Mouse (Mus musculus): ENCODE data around the gene Rpl18.

Gene Rpl18

DNA sequence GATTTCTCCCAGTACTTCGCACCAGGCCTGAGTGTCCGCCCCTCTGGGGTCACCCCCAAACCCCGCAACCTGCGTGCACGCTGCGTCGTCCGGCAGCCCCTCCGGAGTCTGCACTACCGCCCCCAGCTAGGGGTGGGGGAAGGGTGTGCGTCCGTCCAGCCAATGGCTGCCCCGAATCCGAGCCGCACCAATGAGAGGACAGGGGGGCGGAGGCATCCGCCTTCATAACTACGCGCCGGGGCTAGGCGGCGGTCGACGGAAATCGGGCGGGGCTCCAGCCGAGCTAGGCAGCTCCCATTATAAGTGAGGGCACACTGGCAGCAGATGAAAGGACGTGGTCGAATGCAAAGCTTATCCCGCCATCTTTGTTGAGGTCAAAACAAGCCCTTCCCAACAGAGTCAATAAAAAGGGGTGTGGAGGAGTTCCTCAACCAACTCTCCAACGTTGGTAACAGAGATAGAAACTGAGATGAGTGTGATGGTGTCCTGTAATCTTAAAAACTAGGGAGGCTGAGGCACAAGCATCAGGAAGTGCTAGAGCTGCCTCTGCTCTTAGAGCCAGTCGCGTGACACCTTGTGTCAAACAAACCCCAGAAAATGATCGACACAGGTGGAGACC, at the start of gene Rpl18:
Gene Rpl18, plus strand, starts transcription at position 368 of the 619 bp plus-strand sequence.
- DNase-seq (ENCODE audit: inconsistent ontology term) = peak; percentile 98

DNA sequence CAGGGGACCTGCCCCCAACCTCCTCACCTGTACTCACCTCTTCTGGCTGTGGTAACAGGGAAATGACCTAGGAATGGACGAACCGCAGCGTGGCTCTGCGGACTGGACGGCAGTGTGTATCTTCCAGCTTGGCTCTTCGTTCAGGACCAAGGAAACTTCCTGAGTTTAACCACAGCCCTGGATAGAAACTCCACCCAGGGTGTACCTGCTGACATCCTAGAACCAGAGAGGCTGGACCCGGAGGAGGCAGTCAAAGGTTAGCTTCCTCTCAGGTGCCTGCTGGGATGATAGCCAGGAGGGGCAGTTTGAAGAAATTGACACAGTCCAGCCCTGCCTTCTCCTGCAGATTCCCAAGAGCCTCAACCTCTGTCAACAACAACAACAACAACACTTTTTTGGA, 49.1 kb upstream of the Rpl18 start, which contains the start of gene Fut2:
Gene Fut2, minus strand, starts transcription at position 234 of the 400 bp plus-strand sequence.
- no peak for DNase-seq (ENCODE audit: inconsistent ontology term)

DNA sequence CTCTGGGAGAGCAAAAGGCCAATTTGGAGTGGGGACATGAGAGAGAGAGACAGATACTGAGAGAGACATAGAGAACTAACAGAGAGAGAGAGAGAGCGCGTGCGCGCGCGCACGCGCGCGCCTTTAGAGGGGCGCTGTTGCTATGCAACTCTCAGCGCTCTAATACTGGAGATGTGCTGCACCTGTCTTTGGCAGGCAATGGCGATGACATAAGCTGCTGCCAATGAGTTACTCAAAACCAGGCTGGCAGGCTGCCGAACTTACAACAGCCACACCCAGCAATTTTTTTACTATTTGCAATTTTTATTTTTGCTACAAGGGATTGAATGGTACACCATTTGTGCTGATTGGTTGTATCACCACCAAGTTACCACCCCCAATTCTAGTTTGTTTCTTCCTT, 47.5 kb upstream of the Rpl18 start:
- no peak for DNase-seq (ENCODE audit: inconsistent ontology term)

DNA sequence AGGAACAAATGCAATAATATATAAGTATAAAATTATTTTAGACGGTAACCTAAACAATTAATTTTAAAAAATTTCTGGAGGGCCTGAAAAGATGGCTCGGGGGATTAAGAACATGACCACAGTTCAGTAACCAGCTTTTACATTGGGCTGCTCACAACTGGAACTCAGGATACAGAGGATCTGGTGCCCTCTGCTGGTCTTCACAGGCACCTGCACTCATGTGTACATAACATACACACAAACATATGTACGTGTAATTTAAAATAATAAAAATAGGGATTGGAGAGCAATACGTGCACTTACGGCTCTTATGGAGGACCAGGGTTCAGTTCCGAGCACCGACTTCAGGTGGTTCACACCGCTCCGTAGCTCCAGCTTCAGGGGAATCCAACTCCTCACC, 46.3 kb upstream of the Rpl18 start:
- no peak for DNase-seq (ENCODE audit: inconsistent ontology term)

DNA sequence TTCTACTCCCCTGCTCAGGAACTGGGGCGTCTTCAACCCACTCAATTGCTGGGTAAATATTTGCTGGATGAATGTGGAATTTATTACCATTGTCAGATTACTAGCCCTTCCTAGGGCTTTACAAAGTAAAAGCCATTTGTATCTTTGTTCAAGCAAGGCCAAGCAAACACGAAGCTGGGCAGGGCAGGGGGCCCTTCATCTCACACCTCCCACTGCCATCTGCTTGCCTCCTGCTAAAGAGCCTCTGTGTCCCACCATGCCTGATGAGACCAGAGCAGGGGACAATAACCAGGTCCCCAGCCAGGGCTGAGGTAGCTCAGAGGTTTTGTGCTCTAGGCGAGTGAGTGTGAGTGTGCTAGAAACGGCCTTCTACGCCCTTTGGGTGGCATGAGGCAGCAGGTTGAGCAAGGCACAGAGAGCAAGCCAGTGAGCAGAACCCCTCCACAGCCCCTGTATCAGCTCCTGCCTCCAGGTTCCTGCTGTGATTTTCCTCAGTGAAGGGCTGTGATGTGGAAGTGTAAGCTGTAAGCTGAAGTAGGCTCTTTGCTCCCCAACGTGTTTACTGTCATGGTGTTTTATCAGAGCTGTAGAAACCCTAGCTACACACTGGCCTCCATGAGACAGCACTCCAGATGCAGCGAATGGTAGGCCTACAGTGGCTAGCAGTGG, 37.5 kb upstream of the Rpl18 start:
- DNase-seq (ENCODE audit: inconsistent ontology term) = no peak

DNA sequence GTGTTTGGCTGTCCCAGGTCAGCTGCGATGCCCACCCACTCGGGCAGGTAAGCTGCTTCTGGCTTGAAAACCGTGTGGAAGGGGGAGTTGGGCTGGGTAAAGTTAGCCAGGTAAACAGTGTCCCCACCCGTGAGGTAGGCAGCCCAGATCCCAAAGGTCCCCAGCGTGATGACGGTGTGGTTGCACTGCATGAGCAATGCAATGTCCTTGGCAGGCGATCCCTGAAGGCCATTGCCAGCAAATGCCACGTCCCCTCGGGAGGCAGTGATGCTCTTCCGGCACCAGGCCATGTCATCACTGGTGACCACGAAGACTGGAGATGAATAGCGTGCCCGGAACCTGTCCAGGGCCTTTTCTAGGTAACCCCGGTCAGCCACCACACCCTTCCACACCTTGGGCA, 36.7 kb upstream of the Rpl18 start:
- no peak for DNase-seq (ENCODE audit: inconsistent ontology term)

DNA sequence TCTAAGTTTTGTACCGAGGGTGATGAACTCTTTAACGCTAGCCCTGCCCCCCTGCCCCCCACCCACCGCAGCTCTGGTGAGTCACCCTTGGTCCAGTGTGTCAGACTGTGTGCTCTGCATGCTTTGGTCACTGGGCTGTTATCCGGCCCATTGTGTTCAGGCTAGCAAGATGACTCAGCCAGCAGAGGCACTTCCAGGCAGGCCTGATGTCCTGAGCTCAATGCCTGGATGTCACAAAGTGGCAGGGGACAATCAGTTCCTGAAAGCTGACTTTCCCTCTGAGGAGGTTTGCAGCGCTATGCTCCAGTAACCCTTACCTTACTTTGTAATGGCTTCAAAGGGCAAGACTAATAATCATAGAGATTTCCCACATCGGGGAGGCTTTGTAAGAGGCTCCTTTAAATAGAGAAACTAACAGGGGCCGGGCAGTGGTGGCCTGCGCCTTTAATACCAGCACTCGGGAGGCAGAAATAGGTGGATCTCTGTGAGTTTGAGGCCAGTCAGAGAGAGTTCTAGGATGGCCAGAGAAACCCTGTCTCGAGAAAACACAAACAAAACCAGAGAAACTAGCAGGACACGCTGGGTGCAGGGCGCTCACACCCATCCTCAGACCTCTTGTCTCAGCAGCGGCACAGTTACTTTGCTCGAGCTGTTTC, 35.2 kb upstream of the Rpl18 start:
- peak; percentile 93 for DNase-seq (ENCODE audit: inconsistent ontology term)

DNA sequence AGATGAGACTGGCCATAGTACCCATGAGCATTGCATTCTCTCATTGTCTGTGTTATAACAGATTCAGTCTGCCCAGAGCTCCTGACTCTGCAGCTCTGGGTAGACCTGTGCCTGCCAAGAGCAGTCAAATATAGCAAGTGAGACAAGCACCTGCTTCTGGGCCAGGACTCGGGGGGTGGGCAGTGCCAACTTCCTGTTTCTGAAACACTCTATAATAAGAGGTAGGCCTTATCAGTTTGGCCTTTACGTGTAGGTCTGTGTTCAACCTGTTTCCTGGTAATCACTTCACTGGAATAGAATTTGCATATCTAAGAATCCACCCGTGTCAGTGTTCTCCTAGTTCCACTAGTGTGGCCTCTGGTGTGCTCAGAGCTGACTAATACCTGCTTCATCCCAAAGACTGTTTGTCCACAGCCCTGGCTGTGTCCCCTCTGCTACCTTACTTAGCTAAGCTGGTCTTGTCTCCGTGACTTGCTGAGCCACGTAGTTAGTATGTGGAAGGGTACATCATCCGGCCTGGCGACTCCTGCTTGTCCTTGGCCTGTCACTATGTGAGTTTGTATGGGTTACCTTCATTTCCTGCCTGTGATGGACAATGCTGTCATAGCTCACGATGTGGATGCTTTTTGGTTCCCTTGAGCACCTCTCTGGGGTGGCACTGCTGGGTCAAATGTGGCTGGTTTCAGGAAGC, 34.1 kb upstream of the Rpl18 start:
- DNase-seq (ENCODE audit: inconsistent ontology term) = no peak

DNA sequence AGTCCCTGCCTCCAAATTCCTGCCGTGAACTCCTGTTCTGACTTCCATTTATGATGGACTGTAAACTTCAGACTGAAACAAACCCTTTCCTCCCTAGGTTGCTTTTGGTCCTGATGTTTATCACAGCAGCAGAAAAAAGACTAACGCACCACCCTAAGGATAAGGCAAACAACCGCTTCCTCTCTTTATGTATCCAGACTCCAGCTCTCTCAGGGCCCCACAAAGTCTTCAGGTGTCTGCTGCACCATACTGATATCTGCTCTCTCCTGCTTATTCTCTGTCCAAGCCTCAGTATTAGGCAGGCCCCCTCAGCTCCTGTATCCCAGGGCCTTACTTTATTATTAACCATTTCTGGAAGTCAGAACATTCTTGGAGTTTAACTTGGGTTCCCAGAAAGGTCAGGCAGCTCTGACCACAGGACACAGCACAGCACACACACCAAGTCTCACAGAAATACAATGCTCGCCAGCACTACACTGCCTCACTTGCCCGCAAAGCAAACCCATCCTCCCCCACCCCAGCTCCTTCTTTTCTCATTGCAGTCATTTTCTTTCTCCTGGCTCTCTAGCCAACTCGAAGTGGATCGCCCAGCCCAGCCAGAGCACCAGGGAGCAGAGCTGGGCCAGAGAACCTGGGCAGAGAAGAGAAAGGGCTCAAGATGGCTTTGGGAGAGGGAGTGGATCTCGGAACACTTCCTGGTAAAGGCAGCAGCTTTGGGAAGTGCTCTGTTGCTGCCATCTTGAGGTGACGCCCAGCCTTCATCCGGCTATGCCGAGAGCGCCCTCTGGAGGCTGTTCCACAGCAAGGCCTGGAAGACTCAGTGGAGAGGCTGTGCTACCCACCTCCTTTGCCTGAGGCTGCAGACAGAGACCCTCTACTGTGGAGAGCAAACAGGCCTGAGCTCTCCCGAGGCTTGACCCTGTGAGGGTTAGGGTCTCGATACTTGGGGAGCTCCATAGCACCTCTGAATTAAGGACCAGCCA, 32.8 kb upstream of the Rpl18 start:
- DNase-seq (ENCODE audit: inconsistent ontology term) = peak; percentile 79

DNA sequence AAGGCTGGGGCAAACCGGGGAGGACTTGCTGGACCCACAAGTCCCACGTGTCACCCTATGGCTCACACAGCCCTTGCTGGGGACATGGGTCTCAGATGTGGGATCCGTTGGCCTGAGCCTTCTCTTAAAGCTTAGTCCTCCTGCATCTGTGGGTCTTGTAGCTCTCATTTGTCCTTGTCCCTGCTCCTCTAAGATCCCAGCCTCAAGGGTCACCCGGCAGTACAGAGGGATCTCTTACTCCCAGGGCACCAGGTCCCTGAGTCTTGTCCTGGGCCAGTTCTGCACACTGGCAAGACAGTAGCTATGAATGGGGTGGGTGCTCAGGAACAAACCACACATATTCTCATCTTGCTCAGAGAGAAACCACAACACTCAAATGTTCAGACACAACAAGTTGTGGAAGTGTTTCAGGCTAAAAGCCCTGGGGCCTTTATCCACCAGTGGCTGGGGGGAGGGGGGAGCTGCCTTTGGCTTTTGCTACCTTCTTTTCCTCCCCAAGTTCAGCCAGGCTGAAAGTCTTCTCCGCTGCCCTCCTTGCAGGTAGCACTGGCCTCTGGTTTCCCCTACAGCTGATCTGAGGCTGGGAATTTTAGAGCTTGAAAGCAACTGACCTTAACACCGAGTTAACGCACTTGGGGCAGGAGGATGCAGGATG, 31.7 kb upstream of the Rpl18 start, which contains the start of gene Ntn5:
Gene Ntn5, plus strand, starts transcription at position 627 of the 655 bp plus-strand sequence.
- no peak for DNase-seq (ENCODE audit: inconsistent ontology term)

DNA sequence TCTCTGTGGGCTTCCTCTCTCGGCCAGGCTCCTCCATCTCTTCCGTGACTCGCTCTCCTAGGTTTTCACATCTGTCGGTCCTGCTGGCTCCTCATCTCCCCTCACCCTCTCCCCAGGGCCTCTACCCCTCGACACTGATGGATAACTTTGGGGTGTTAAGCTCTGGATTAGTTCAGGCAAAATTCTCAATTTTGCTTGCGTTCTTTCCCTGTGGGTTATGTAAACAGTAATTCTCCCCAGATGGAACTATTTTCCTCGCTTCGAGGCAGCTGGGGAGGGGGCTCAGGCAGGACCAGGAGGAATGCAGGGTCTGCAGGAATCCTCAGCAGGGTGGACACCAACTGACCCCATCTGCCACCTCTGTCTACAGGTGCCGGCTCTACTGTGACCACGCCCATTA, 29.4 kb upstream of the Rpl18 start:
- DNase-seq (ENCODE audit: inconsistent ontology term) = no peak

DNA sequence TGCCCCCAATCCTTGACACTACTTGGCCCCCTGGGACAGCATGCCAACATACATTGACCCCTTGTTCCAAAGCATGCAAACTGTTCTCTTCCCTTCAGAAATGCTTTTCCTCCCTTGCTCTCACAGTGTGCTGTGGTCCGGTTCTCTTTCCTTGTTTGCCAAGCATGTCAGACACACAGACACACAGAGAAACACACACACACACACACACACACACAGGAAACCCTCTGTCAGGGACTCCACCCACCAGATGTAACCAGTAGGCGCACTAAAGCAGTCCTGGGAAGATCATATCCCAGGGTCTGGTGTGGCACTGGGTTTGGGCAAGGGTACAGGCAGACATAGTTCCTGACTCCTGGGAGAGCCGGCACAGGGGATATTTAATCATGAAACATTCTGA, 28.4 kb upstream of the Rpl18 start:
- no peak for DNase-seq (ENCODE audit: inconsistent ontology term)

DNA sequence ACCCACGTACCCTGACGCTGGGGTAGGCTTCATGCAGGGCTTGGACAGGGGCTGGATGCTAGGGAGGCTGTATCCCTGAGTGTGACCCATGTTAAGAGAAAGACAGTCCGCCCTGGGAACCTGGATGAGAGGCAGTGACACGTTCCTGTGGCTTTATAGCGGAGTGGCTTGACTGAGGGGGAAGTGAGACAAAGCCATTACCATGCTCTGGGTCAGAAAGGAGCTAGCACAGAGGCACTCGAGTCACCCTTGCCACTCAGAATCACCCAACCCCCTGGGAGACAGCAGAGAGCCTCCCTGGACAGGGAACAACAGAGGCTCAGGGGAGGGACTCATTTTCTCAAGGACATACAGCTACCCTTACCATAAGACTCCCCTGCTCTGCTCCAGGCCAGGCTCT, 26.2 kb upstream of the Rpl18 start:
- no peak for DNase-seq (ENCODE audit: inconsistent ontology term)

DNA sequence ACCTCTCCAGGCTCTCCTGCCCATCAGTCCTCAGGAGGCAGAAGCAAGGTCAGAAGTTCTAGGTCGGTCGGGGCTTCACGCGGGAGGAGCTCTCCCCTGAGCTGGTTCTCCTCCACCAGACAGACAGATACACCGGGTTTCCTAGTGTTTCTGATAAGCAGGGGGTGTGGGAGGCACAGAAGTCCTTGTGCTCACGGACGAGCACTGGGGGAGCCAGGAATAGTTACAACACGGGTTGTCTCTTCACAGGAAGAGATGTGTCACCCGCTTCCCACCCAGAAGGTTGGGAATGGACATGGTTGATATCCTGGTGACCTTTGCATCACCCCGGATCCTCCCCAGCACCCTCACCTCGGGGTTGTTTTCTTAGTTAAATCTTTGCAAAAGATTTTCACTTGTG, 25.5 kb upstream of the Rpl18 start:
- no peak for DNase-seq (ENCODE audit: inconsistent ontology term)

DNA sequence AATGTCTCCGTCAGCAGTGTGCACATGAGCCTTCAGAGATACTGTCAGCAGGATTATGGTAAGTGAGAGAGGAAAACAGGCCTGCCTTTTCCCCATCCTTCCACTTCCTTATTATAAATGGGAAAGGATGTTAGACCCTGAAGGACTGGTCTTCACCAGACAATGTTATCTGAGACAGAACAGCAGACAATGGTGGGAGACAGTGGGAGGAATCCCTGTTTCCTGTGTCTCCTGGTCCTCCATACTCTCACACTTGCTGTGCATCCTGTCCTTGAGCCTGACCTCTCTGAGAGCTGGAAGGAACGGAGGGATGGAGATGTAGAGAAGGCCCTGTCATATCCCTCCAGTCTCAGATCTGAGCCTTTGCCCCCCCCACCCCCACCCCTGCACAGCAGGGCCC, 22.9 kb upstream of the Rpl18 start:
- DNase-seq (ENCODE audit: inconsistent ontology term) = no peak

DNA sequence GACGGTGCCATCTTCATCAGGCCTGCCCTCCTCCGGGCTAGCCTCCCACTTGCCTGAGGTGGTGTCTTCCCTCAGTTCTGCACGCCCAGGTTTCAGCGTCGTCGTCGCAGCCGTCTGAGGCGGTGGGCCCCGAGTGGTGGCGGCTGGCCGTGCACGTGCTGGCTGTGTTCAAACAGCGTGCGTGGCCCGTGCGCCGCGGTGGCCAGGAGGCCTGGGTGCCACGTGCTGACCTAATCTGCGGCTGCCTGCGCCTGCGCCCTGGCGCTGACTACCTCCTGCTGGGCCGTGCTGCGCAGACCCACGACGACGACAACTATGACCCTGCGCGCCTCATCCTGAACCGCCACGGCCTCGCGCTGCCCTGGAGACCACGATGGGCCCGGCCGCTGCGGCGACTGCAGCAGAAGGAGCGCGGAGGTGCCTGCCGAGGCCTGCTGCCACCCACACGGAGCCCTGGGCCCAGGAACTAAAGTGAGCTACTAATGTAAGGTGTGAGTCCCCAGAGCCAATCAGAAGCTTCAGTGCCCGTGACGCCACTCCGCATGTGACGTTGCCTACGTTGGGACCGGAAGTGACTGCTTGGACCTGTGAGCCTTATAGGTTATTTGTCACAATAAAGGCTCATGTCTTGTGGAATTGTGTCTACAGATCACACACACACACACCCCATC, 21.2 kb upstream of the Rpl18 start, which contains the start of gene Sec1:
Gene Sec1, minus strand, starts transcription at position 482 of the 671 bp plus-strand sequence.
- DNase-seq (ENCODE audit: inconsistent ontology term) = no peak

DNA sequence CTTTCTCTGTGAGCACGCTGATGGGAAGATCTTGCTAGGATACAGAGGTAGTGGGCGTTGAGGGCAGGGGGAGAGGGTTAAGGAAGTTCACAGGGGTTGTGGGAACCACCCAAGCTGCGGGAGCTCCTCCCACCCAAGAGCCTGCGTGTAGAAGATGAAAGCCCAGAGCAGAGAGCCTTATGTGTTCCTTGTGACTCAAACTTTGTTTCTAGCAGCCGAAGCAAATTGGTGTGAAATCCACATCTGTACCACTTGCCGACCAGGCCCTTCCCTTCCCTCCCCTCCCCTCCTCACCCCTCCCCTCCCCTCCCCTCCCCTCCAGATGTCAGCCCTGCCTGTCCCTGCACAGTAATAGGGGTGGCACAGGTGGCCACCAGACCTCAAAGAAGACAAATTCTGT, 20.2 kb upstream of the Rpl18 start:
- no peak for DNase-seq (ENCODE audit: inconsistent ontology term)

DNA sequence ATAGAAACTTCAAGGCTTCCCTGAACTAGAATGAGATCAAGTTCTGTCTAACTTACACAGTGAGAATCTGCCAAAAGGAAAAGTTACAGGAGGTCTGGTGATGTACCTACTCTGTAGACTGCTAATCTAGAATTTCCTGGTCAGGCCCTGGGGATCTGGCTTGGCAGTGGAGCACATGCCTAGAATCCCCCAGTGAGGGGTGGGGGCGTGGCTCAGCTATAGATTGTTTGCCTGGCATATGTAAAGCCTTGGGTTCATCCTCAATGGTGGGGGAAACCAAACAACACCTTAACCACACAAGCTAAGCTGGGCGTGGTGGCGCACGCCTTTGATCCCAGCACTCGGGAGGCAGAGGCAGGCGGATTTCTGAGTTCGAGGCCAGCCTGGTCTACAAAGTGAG, 17.4 kb upstream of the Rpl18 start:
- DNase-seq (ENCODE audit: inconsistent ontology term) = no peak

DNA sequence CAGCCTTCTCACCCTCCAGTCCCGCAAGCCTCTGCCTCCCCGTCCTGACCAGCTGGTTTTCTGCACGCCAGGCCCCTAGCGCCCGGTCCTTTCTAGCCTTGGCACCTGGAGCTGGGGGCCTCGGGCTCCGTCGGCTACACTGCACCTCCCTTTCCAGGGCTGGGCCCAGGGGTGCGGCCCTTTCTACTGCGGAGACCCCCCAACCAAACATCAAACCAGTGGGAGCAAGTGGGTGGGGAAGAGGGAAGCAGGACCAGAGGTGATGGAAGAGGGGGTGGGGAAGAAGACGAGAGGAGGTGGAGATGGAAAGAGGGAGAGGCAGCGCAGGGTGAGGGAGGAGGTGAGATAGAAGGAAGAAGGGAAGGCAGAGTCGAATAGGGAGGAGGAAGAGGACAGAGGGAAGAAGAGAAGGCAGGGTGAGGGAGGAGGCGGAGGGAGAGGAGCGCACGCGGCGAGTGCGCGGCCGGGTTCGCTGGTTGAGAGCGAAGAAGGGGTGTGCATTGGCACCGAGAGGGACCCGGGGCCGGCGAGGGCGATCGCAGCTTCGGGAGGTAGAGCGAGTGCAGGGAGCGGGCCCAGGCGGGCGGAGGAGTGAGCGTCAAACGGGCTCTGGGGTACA, 15.6 kb upstream of the Rpl18 start, which contains the start of gene Car11:
Gene Car11, plus strand, starts transcription at position 321 of the 619 bp plus-strand sequence.
- DNase-seq (ENCODE audit: inconsistent ontology term) = no peak

Measured in Muller cell, postnatal 12 days (primary cell).